Mouse (Mus musculus) thymus, adult 2 months (tissue): ENCODE measurements around the gene Tspyl3. TPM values are rescaled to one million over a fixed set of nuclear protein-coding genes. Genes with fewer than 3 reads are reported as not detected.

Experiments
- DNase-seq: peaks from one replicate; pipeline ENCODE4 v3.0.0; 2021
- H3K27ac ChIP-seq: fragments of 200-500 bp; 2 replicates; pipeline ENCODE4 v1.5.1; 2012; ENCODE audit warnings: low read length, control low read depth; ENCODE audit not compliant: control insufficient read depth, insufficient read depth
- H3K27me3 ChIP-seq: fragments of 200-500 bp; 2 replicates; pipeline ENCODE4 v1.6.1; 2012; ENCODE audit warnings: mild to moderate bottlenecking, low read length, moderate library complexity, mixed read lengths; ENCODE audit not compliant: control insufficient read depth, insufficient read depth
- H3K36me3 ChIP-seq: fragments of 200-500 bp; 2 replicates; pipeline ENCODE4 v1.6.1; 2012; ENCODE audit warnings: mild to moderate bottlenecking, low read length, moderate library complexity; ENCODE audit not compliant: control insufficient read depth, insufficient read depth
- H3K4me1 ChIP-seq: fragments of 200-500 bp; replicated peaks from 2 replicates; pipeline ENCODE4 v1.6.1; 2012; ENCODE audit warnings: low read length; ENCODE audit not compliant: control insufficient read depth, insufficient read depth
- H3K4me3 ChIP-seq: fragments of 200-500 bp; 2 replicates; pipeline ENCODE4 v1.5.1; 2012; ENCODE audit warnings: mild to moderate bottlenecking, low read length, control low read depth, moderate library complexity; ENCODE audit not compliant: control insufficient read depth, insufficient read depth
- CTCF ChIP-seq: fragments of 200-500 bp; IDR thresholded peaks from 2 replicates; pipeline ENCODE4 v1.5.1; 2012; ENCODE audit warnings: mild to moderate bottlenecking, control low read depth, low read length, moderate library complexity, borderline replicate concordance; ENCODE audit not compliant: control insufficient read depth, poor library complexity, insufficient read depth; ENCODE audit errors: extremely low read depth
- POLR2A ChIP-seq: fragments of 200-500 bp; IDR thresholded peaks from 2 replicates; pipeline ENCODE4 v1.6.1; 2012; ENCODE audit warnings: mild to moderate bottlenecking, low read length, control low read depth, moderate library complexity; ENCODE audit not compliant: control insufficient read depth, poor library complexity, insufficient read depth; ENCODE audit errors: extremely low read depth
- WGBS: fragments of 180-500 bp; shearing (Covaris S2); methylation state at CpG from one replicate; pipeline ENCODE4 v1.1.7; 2018; 5-methylcytosine and 5-hydroxymethylcytosine counted together
- polyA plus RNA-seq: library from polyadenylated mRNA; depleted of rRNA; stranded (reverse); fragments of >200 nt; gene quantifications from 2 replicates; pipeline ENCODE4 v1.2.3, GENCODE M21; 2012; rRNA removed

The Tspyl3 gene
- polyA plus RNA-seq, 1 experiment: 45.4 TPM

GRCm38 (mm10) chr2:153179126-153179860 is 45.9 kb downstream of the Tspyl3 start:
- no peak overlapping the region for H3K27ac ChIP-seq
- 93% methylated on average over 10 of the region's 10 CpGs for WGBS
- peaks cover 7% of the 10 kb centered on the region; the same call in 1 of the 2 replicates for H3K36me3 ChIP-seq
- TF ChIP-seq POLR2A: no peak
- TF ChIP-seq CTCF: no peak
- H3K4me1 ChIP-seq: no peaks in the 10 kb centered on the region
- H3K27me3 ChIP-seq: no peaks in the 10 kb centered on the region
- no peak overlapping the region for H3K4me3 ChIP-seq
- DNase-seq: no peak

- TF ChIP-seq POLR2A: no peak
- TF ChIP-seq CTCF: no peak
- H3K27me3 ChIP-seq: no peaks in the 10 kb centered on the region
- H3K4me3 ChIP-seq: no peak overlapping the region
- WGBS: 95% methylated on average over 3 of the region's 3 CpGs
- no peaks in the 10 kb centered on the region for H3K4me1 ChIP-seq
- 0 out of 2 replicates have a peak, but pooled peaks cover 4% of the 10 kb centered on the region for H3K36me3 ChIP-seq
- H3K27ac ChIP-seq: no peak overlapping the region
- no peak for DNase-seq
Measured at GRCm38 (mm10) chr2:153177188-153177587, 48.1 kb downstream of the Tspyl3 start.

- no peak overlapping the region for H3K4me3 ChIP-seq
- no peaks in the 10 kb centered on the region for H3K4me1 ChIP-seq
- TF ChIP-seq CTCF: no peak
- TF ChIP-seq POLR2A: no peak
- DNase-seq: no peak
- H3K27me3 ChIP-seq: no peaks in the 10 kb centered on the region
- 0 out of 2 replicates have a peak, but pooled peaks cover 4% of the 10 kb centered on the region for H3K36me3 ChIP-seq
- WGBS: 88% methylated on average over 8 of the region's 8 CpGs
- H3K27ac ChIP-seq: no peak overlapping the region
Measured at GRCm38 (mm10) chr2:153175995-153176570, 49.2 kb downstream of the Tspyl3 start.

Other genes with a start within 250 kb of the Tspyl3 start
- gene Pdrg1, start 210.0 kb downstream of the Tspyl3 start, polyA plus RNA-seq: 68.0 and 93.1 TPM in 2 replicates
- gene Xkr7, start 193.6 kb downstream of the Tspyl3 start, polyA plus RNA-seq: 0.06 and 0.16 TPM in 2 replicates
- gene Ccm2l, start 159.5 kb downstream of the Tspyl3 start, polyA plus RNA-seq: 4.9 and 9.2 TPM in 2 replicates
- 14.6 and 22.1 TPM in 2 replicates for gene Hck, start 117.0 kb downstream of the Tspyl3 start, polyA plus RNA-seq
- 42.5 and 43.9 TPM in 2 replicates for gene Tm9sf4, start 64.1 kb downstream of the Tspyl3 start, polyA plus RNA-seq
- 29.3 and 34.4 TPM in 2 replicates for gene Plagl2, start 16.0 kb upstream of the Tspyl3 start, polyA plus RNA-seq
- 30.2 and 30.8 TPM in 2 replicates for gene Pofut1, start 16.1 kb upstream of the Tspyl3 start, polyA plus RNA-seq
- 13.0 and 15.7 TPM in 2 replicates for gene Kif3b, start 66.0 kb upstream of the Tspyl3 start, polyA plus RNA-seq
- 30.1 and 36.3 TPM in 2 replicates for gene Asxl1, start 120.4 kb upstream of the Tspyl3 start, polyA plus RNA-seq